Mouse (Mus musculus) monocyte, adult 2 months (primary cell): ENCODE results near the gene Fis1.
A peak's percentile ranks its signal among the peaks of the same experiment; 100 is the strongest.
"Not testable (repeated sequence)": the region's sequence is repeated elsewhere in the genome, so short reads cannot be mapped to it uniquely, and the experiment has no call there.

Source experiments
- DNase-seq, 2 experiments: peaks; one replicate each; pipeline ENCODE4 v3.0.0; 2022; ENCODE audit warnings: low spot score in 2 of 2, low read depth in 1 of 2

Gene Fis1

GRCm38 (mm10) chr5:136940029-136940428, 13.0 kb upstream of the Fis1 start:
- DNase-seq, result not testable (repeated sequence)

DNA sequence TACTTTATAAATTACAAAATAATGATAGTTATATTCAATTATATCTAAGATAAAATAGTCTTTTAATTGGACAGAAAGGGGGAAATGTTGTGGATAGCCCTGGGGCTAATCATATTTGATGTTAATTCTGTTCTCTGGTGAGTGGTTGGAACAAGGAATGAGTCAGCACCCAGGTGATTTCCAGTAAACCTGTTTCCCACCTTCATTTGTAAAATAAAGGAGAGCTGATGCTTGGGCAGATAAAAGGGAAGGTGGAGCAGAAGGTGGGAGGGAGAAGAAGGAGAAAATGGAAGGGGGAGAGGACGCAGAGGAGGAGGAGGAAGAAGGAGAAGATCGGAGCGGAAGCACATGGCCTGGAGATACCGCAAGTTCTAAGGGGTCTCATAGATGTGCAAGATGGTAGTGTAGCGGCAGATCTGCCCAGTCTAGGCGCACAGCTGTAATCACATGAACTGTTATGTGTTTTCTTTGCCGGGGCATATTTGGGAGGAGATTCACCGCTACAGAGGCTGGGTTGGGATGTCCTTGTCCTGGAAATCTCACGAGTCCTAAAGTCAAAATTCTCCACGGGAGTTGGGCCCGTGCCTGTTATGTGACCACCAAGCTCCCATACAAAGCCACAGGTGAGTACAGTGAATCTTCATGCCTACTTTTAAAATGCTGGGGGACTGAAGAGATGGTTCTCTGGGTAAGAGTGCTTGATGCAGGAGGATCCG, 12.1 kb upstream of the Fis1 start:
- DNase-seq, result no peak

DNA sequence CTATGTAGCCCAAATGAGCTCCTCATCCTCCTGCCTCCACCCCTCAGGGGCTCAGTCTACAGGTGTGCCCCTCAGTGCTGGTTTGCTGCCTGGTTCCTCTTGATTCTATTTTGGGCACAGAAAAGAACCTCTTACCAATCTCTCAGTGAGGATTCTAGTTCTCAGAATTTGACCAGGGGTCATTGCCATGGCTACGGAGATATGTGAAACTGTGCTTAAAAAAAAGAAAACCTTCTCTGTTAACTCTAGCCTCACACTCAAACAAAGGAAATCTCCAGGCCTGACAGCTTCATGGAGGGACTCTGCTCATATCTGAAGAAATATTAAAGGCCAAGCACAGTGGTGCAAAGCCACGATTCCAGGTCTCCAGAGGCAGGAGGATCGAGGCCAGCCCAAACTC, 10.3 kb upstream of the Fis1 start:
- DNase-seq, result no peak

GRCm38 (mm10) chr5:136943382-136943781, 9.7 kb upstream of the Fis1 start:
- DNase-seq, result no peak

DNA sequence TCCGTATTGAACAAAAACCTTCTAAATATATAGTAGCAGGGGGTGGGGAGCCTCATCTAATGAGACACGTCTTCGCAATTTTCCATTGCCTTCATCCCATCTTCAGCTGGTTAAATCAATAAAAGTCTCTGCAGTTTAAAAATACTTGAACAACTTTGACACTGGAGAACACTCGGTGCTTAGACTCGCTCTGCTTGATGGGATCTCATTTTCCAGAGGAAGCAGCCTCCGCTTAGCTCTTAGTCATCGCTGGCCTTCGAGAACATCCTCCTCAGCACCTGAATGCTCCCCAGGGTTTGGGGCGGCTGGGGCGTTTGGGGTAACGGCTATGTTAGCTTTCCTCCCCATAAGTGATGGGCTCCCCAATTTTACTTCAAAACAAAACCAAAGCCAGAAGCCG, 8.0 kb upstream of the Fis1 start:
- no peak for DNase-seq

DNA sequence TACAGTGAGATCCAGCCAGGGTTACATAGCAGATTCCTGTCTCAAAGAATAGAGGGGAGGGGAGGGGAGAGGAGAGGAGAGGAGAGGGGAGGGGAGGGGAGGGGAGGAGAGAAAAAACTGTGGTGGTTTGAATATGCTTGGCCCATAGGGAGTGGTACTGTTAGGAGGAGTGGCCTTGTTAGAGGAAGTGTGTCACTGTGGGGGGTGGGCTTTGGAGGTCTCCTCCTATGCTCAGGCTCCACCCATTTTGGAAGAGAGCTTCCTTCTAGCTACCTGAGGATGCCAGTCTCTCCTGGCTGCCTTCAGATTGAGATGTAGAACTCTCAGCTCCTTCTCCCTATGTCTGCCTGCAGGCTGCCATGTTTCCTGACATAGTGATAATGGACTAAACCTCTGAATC, 5.2 kb upstream of the Fis1 start:
- no peak for DNase-seq

DNA sequence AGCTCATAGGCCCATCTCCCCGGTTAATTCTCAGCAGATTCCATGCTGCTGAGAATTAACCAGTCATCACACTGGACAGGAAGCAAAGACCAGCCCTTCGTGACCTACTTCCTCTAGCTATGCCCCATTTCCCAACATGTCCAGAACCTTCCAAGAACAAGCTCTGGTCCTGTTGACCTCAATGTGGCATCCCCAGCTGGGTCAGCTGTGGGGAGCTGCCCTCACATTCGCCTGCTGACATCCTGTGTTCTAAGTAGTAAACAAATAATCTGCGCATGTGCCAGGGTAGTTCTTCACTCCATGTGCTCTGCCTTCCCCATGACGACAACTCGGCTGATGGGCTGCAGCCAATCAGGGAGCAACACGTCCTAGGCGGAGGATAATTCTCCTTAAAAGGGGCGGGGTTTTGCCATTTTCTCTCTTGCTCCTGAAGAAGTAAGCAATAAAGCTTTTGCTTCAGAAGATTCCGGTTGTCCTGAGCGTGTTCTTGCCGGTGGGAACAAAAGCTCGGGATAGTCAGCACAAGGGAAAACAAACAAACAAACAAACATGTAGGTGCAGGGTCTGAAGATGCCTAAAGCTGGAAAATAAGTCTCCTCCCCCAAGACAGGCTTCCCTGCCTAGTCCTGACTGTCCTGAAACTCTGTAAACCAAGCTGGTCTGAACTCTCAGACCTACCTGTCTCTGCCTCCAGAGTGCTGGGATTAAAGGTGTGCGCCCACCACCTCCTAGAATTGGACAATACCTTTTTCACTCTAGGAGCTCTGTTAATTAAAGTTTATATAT, 3.3 kb upstream of the Fis1 start:
- DNase-seq, result not testable (repeated sequence)

DNA sequence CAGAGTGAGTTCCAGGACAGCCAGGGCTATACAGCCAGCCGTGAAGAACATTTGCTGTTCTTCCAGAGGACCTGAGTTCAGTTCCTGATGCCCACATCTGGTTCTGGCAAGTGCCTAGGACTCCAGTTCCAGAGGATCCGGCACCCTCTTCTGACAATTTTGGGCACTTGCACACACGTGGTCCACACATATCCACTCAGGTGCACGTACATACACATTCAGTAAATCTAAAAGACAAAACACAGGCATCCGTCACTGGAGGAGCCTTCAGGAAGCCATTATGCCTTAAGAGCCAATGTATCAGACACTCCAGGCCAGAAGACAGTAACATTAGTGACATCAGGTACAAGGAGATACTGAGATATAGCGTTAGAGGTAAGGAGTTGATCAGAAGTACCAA, 2.6 kb upstream of the Fis1 start:
- no peak for DNase-seq

DNA sequence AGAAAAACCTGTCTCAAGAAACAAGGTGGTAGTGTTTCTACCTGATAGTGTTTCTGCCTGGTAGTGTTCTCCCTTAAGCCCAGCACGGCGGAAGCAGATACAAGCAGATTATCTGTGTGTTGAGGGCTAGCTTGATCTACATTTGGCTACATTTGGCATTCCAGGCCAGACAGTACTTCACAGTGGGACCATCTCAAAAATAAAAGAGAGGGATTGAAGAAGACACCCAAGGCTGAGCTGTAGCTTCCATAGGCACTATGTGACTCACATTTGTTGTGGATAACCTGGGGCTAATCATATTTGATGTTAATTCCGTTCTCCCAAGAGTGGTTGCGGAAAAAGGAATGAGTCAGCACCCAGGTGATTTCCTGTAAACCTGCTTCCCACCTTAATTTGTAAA, 922 bp upstream of the Fis1 start:
- DNase-seq, result no peak

- DNase-seq, result peak; percentile 35 to 37
These were observed 421 bp downstream of the Fis1 start for GRCm38 (mm10) chr5:136953440-136953951.

- DNase-seq, result no peak
These were observed 2.5 kb downstream of the Fis1 start for GRCm38 (mm10) chr5:136955622-136956021.

- no peak for DNase-seq
These were observed 4.2 kb downstream of the Fis1 start for GRCm38 (mm10) chr5:136957250-136957649.

DNA sequence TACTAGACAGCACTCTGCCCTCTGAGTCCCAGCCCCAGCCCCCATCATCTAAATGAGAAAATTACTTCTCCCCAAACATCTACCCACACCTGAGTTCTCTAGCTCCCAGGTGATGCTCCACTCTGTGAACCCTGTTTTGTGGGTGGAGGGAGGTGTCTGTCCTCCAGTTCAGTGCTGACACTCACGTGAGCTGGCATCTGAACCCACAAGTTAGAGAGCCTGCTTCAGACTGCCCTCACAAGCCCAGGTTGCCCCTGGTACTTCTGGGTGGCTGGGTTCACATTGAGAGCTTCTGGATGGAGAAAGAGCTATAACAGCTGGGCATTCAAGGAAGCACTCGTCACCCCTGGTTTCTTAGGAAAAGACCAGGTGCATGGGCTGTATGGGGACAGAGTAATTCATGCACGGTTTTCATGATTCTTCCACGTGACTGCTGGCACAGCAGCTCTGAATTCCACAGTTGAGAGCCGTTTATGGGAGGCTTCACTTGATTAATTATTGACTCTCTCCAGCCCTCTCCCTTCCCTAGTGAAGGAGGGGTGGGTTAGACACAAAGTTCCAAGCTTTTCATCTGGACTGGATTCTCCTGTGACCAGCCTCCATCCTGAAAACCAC, 6.0 kb downstream of the Fis1 start:
- no peak for DNase-seq

- no peak for DNase-seq
These were observed 7.0 kb downstream of the Fis1 start for GRCm38 (mm10) chr5:136960053-136960452.

- DNase-seq, result no peak
These were observed 8.4 kb downstream of the Fis1 start for GRCm38 (mm10) chr5:136961334-136961982.

- DNase-seq, result peak; percentile 72 to 84
These were observed 8.9 kb downstream of the Fis1 start for GRCm38 (mm10) chr5:136961983-136962461.

DNA sequence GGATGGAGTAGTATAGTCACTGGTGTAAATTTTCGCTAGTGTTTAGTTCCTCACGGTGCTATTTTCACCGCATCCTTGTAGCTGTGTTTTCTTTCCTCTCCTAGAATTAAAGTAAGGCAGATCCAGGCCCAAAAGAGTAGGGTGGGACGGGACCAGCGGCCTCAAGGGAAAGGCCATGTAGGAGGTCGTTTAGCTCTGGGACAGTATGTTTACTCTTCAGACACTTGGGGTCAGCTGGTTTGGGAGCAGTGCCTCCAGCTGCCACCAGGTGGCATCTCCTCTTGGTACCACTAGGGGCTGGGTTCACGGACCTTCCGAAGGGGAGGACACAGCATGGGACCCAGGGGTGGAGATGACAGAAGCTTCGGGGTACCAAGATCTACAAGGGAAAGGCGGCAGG, 9.4 kb downstream of the Fis1 start:
- DNase-seq, result peak in 1 of 2 experiments; percentile 72

DNA sequence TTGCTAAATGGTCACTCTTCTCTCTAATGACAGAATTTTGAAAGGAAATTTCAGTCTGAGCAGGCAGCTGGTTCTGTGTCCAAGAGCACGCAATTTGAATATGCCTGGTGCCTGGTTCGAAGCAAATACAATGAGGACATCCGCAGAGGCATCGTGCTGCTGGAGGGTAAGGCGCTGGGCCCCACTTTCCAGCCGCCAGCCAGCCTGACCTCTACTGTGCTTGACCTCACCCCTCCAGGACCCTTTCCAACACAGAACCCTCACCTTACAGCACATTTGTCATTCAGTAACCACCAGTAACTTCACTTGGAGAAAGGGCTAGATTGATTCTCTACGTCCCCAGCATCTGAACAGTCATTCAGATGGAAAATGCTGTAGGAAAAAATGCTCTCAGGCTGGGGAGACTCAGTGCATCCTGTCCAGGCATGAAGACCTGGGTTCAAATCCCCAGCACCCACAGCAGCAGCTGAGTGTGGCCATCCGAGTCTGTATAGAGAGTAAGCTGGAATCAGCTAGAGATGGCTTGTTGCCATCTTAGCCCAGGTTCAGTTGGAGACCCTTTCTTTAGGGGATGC, 10.0 kb downstream of the Fis1 start:
- DNase-seq, result no peak

DNA sequence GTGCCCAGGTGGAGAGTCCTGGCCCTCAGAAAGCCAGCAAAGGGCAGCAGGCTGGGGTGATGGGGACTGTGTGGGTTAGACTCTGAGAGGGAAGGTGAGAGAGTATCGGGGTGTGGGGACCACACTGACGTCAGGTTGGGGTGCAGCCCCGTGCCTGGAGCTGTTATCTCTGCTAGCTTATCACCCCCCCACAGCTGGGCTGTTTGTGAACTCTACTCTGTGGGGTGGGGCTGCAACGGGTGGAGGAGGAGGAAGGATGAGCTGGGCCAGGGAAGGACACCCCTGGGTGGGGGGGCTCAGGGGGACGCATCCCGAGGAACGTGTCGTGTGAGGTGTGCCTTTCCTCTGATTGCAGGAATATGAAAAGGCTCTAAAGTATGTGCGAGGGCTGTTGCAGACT, 12.1 kb downstream of the Fis1 start:
- no peak for DNase-seq

- DNase-seq, result no peak
These were observed 12.6 kb downstream of the Fis1 start for GRCm38 (mm10) chr5:136965686-136966085.

- no peak for DNase-seq
These were observed 13.3 kb downstream of the Fis1 start, which contains the start of gene Cldn15 for GRCm38 (mm10) chr5:136966331-136966730. Cldn15 (plus strand) TSS chr5:136966616.
